Mouse (Mus musculus) embryonic facial prominence, embryonic 11.5 days (tissue): ENCODE measurements around the gene Krtap19-3. TPM values are rescaled to one million over a fixed set of nuclear protein-coding genes. Genes with fewer than 3 reads are reported as not detected.

Experiments
- ATAC-seq: fragments of 200-750 bp; cut with Nextera tagmentation; replicated peaks from 2 replicates; pipeline ENCODE4 v1.8.0; 2017; ENCODE audit warnings: low read depth; ENCODE audit not compliant: insufficient number of reproducible peaks, low FRiP score, low TSS enrichment
- DNase-seq: peaks from one replicate; pipeline ENCODE4 v3.0.0-alpha.2; 2015; ENCODE audit warnings: low spot score
- H3K27ac ChIP-seq: fragments of 300-500 bp; sonication (generic); replicated peaks from 2 replicates; pipeline ENCODE4 v1.5.1; 2014; ENCODE audit warnings: mild to moderate bottlenecking, low read depth, low read length, control low read depth
- H3K27me3 ChIP-seq: fragments of 300-500 bp; sonication (generic); 2 replicates; pipeline ENCODE4 v1.6.1; 2014; ENCODE audit warnings: mild to moderate bottlenecking, low read length, moderate library complexity, mixed read lengths; ENCODE audit not compliant: control insufficient read depth, insufficient read depth
- H3K36me3 ChIP-seq: fragments of 300-500 bp; sonication (generic); replicated peaks from 2 replicates; pipeline ENCODE4 v1.6.1; 2014; ENCODE audit warnings: low read depth, mild to moderate bottlenecking, low read length, moderate library complexity, mixed read lengths; ENCODE audit not compliant: control insufficient read depth, insufficient read depth
- H3K4me1 ChIP-seq: fragments of 300-500 bp; sonication (generic); 2 replicates; pipeline ENCODE4 v1.6.1; 2014; ENCODE audit warnings: low read length, mixed read lengths; ENCODE audit not compliant: control insufficient read depth, insufficient read depth
- H3K4me2 ChIP-seq: fragments of 300-500 bp; sonication (generic); 2 replicates; pipeline ENCODE4 v1.6.1; 2014; ENCODE audit warnings: low read depth, mild to moderate bottlenecking, control low read depth, low read length, moderate library complexity
- H3K4me3 ChIP-seq: fragments of 300-500 bp; sonication (generic); 2 replicates; pipeline ENCODE4 v1.5.1; 2014; ENCODE audit warnings: low read depth, low read length, control low read depth
- H3K9ac ChIP-seq: fragments of 300-500 bp; sonication (generic); replicated peaks from 2 replicates; pipeline ENCODE4 v1.6.1; 2014; ENCODE audit warnings: mild to moderate bottlenecking, control low read depth, low read length
- H3K9me3 ChIP-seq: fragments of 300-500 bp; sonication (generic); replicated peaks from 2 replicates; pipeline ENCODE4 v1.6.1; 2016; ENCODE audit warnings: mild to moderate bottlenecking, low read length, inconsistent platforms, mixed read lengths; ENCODE audit not compliant: control insufficient read depth
- WGBS: fragments of 180-500 bp; shearing (Covaris S2); extraction: QIAGEN DNeasy Blood & Tissue Kit; methylation state at CpG from one replicate; pipeline ENCODE4 v1.1.7; 2014; 5-methylcytosine and 5-hydroxymethylcytosine counted together
- polyA plus RNA-seq: library from polyadenylated mRNA; unstranded; fragments of >200 nt; fragmentation: Nextera tagmentation; extraction: Ambion mirVana; gene quantifications from 2 replicates; pipeline ENCODE4 v1.2.1, GENCODE M21; 2014

Gene Krtap19-3
- polyA plus RNA-seq, 1 experiment from 2014 or later = not detected

DNA sequence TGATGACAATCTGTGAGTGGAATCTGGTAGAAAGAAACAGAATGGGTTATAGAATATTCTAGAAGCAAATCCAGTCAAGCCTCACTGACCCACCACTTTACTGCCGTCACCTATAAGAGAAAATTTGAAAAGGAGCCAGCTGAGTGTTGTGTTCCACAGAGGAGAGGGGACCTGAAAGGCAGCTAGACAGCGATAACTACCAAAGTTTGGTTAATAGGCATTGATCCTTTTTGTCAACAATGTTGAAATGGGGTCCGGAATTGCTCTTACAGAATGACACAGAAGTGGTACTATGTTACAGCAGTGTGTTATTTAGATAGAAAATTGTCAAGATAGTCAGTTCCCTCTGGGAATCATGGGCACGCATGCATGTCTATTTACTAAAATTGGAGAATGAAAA, 29.3 kb downstream of the Krtap19-3 start:
- no peaks in the 10 kb centered on the region for H3K27me3 ChIP-seq
- H3K4me2 ChIP-seq = no peak overlapping the region
- H3K4me3 ChIP-seq = no peak overlapping the region
- H3K9ac ChIP-seq = no peak overlapping the region
- H3K9me3 ChIP-seq = no peaks in the 10 kb centered on the region
- no peak for ATAC-seq
- no peak overlapping the region for H3K27ac ChIP-seq
- WGBS = 83% methylated on average over 4 of the region's 4 CpGs
- DNase-seq = no peak
- H3K36me3 ChIP-seq = no peaks in the 10 kb centered on the region
- H3K4me1 ChIP-seq = no peaks in the 10 kb centered on the region

DNA sequence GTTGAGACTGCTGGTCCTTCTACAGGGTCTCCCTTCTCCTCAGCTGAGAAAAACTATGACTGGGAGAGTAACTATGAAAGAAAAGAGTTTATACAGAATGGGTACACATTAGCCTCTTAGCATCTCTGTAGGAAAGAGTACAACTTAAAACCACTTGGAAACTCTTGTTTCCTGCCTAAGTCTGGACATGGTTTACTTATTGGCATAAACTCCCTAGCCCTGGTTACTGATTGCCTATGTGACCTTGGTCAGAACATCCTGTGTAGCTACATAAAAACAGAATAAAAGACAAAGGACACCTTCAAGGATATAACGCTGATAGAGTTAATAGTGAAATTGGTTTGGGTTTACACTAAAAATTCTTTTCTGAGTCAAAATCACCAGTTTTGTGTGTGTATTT, 30.5 kb downstream of the Krtap19-3 start:
- DNase-seq = no peak
- Histone ChIP-seq H3K27me3 (no peaks in the 10 kb centered on the region), H3K4me2 (no peak overlapping the region), H3K4me3 (no peak overlapping the region), H3K27ac (no peak overlapping the region), H3K36me3 (no peaks in the 10 kb centered on the region), H3K4me1 (no peaks in the 10 kb centered on the region), H3K9me3 (no peaks in the 10 kb centered on the region), H3K9ac (no peak overlapping the region)
- WGBS = 97% methylated on average over 1 of the region's 1 CpGs
- no peak for ATAC-seq

Other genes with a start within 250 kb of the Krtap19-3 start
- gene Krtap26-1, start 230.2 kb downstream of the Krtap19-3 start, polyA plus RNA-seq = not detected in 2 replicates
- gene Krtap27-1, start 206.4 kb downstream of the Krtap19-3 start, polyA plus RNA-seq = not detected in 2 replicates
- not detected in 2 replicates for gene 2310061N02Rik, start 170.1 kb downstream of the Krtap19-3 start, polyA plus RNA-seq
- not detected in 2 replicates for gene Krtap13-1, start 149.2 kb downstream of the Krtap19-3 start, polyA plus RNA-seq
- not detected in 2 replicates for gene Krtap13, start 126.4 kb downstream of the Krtap19-3 start, polyA plus RNA-seq
- not detected in 2 replicates for gene 2310034C09Rik, start 119.2 kb downstream of the Krtap19-3 start, polyA plus RNA-seq
- not detected in 2 replicates for gene 2310057N15Rik, start 103.8 kb downstream of the Krtap19-3 start, polyA plus RNA-seq
- gene Gm5965, start 100.1 kb downstream of the Krtap19-3 start, polyA plus RNA-seq = not detected in 2 replicates
- gene Gm20741, start 65.8 kb downstream of the Krtap19-3 start, polyA plus RNA-seq = not detected in 2 replicates
- not detected in 2 replicates for gene Krtap15, start 57.8 kb downstream of the Krtap19-3 start, polyA plus RNA-seq
- gene Krtap14, start 51.9 kb downstream of the Krtap19-3 start, polyA plus RNA-seq = not detected in 2 replicates
- gene Krtap19-1, start 8.6 kb downstream of the Krtap19-3 start, polyA plus RNA-seq = not detected in 2 replicates
- not detected in 2 replicates for gene Krtap19-2, start 3.8 kb downstream of the Krtap19-3 start, polyA plus RNA-seq
- not detected in 2 replicates for gene Krtap19-4, start 7.1 kb upstream of the Krtap19-3 start, polyA plus RNA-seq
- gene Krtap19-5, start 18.4 kb upstream of the Krtap19-3 start, polyA plus RNA-seq = not detected in 2 replicates
- not detected in 2 replicates for gene Krtap19-9b, start 54.2 kb upstream of the Krtap19-3 start, polyA plus RNA-seq
- not detected in 2 replicates for gene Krtap16-3, start 84.8 kb upstream of the Krtap19-3 start, polyA plus RNA-seq
- not detected in 2 replicates for gene Krtap22-2, start 132.7 kb upstream of the Krtap19-3 start, polyA plus RNA-seq
- not detected in 2 replicates for gene Gm10229, start 137.2 kb upstream of the Krtap19-3 start, polyA plus RNA-seq
- not detected in 2 replicates for gene Krtap6-1, start 153.7 kb upstream of the Krtap19-3 start, polyA plus RNA-seq
- gene Gm10228, start 163.4 kb upstream of the Krtap19-3 start, polyA plus RNA-seq = not detected in 2 replicates
- not detected in 2 replicates for gene Krtap6-5, start 169.8 kb upstream of the Krtap19-3 start, polyA plus RNA-seq
- gene 1110025L11Rik, start 186.0 kb upstream of the Krtap19-3 start, polyA plus RNA-seq = not detected in 2 replicates
- gene Krtap6-3, start 206.0 kb upstream of the Krtap19-3 start, polyA plus RNA-seq = not detected in 2 replicates